Mouse (Mus musculus) neutrophil, adult 5-6 weeks (primary cell): ENCODE data around the gene Por. TPM values are rescaled to one million over a fixed set of nuclear protein-coding genes. Genes with fewer than 3 reads are reported as not detected.

Source experiments
- ATAC-seq: fragments of 151-379, 151-347 bp; 2 replicates; pipeline ENCODE4 v1.8.0; 2017; ENCODE audit warnings: mild to moderate bottlenecking, moderate TSS enrichment; ENCODE audit not compliant: insufficient number of reproducible peaks, poor library complexity, low FRiP score, severe bottlenecking; ENCODE audit errors: extremely low read depth
- total RNA-seq: library from RNA; stranded (forward); fragments of 200-1000 nt; gene quantifications from 2 replicates; pipeline ENCODE4 v1.2.3, GENCODE M21; 2017

Gene Por
- total RNA-seq, 1 experiment from 2014 or later: 124 TPM

- ATAC-seq: no peak
Measured at GRCm38 (mm10) chr5:135721076-135721475, 51.2 kb downstream of the Por start.

DNA sequence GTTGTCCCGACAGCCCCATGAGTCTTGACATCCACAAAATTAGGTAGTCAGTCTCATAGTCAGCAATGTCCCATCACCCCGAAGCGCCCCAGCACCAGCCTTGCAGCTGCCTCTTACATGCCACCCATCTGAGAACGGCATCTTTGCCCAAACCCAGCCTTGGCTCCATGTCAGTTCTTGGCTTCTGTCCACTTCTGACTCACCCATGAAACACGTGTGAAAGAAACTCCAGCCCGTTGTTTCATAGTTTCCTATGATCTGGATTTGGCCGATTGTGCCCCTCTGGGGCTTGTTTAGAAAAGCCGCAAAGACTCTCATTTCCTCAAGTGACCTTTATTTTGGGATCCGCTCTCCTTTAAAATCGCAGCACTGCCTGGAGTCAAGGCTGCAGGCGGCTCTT lies 52.3 kb downstream of the Por start:
- no peak for ATAC-seq

DNA sequence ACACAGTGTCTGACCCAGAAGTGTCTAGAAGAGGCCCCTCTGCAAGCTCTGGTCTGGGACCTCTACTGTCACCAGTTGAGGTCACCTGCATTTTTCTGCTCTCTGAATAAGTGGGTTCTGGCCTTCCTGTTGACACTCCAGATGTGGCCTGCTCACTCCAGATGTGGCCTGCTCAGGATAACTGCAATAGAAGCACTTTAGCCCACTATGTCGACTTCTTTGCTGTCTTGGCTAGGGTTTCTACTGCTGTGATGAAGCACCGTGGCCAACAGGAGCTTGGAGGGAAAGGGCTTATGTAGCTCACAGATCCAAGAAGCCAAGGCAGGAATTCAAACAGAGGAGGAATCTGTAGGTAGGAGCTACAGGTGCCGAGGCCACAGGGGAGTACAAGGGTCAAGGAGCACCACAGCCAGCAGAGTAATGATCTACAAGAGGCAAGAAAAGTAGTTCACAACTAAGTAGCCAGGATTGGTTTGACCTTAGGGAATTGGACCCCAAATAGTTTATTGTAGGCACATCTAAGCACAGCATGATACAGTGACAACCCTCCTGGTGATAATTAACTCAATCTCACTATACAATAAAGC lies 53.4 kb downstream of the Por start:
- no peak for ATAC-seq

GRCm38 (mm10) chr5:135724536-135725322 lies 54.9 kb downstream of the Por start:
- no peak for ATAC-seq

DNA sequence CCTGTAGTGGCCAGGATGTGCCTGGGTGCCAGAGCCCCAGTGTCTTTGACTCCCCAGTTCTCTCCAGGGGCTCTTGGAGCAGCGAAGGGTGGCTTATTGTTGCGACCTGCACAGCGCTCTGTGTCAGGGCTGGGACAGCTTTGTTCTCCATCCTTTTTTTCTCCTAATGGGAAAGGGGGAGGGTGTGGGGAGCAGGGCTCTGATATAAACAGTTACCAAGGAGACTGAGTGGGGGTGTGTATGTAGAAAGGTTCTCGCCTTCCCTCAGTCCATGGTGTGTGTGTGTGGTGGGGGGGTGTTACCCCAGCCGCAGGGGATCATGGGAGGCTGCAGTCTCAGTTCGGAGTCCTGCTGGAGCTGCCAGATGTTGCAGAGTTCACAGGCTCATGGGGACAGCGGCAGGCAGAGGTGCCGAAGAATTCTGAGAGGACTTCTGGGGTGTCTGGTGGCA lies 55.6 kb downstream of the Por start:
- ATAC-seq: no peak

DNA sequence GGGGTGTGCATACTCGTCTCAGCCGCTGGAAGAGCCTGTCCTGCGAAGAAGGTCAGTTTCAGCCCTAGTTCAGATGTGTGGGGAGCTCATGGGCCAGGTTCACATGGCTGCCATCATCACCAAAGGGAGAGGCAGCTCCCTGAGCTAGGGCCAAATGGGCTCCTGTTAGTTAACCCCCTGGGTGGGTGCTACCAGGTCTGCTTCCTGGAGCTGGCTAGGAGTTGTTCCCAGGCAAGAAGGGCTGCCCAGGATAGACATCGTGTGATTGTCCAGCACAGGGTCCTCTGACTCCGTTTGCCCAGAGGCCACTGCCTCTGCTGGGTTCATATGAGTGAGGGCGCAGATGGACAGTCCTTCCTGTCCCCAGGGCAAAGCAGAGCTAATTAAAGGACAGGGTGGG lies 56.2 kb downstream of the Por start:
- ATAC-seq: no peak

GRCm38 (mm10) chr5:135726641-135727346 lies 57.0 kb downstream of the Por start:
- ATAC-seq: no peak

DNA sequence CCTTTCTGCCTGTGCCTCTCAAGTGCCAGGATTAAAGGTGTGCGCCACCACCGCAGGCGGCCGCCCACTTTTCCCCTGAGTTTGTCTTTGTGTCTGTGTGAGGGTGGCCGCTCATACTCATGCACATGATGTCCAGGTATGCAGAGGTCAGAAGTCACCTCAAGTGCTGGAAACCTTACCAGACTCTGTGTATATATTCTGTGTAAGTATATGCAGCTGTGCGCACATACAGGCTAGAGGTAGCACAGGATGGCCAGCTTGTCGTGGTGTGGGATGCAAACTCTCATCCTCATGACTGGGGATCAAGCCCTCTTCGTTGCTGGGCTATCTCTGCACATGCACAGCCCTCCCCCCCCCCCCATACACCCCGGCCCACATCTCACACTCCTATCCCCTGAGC lies 58.0 kb downstream of the Por start:
- ATAC-seq: no peak

DNA sequence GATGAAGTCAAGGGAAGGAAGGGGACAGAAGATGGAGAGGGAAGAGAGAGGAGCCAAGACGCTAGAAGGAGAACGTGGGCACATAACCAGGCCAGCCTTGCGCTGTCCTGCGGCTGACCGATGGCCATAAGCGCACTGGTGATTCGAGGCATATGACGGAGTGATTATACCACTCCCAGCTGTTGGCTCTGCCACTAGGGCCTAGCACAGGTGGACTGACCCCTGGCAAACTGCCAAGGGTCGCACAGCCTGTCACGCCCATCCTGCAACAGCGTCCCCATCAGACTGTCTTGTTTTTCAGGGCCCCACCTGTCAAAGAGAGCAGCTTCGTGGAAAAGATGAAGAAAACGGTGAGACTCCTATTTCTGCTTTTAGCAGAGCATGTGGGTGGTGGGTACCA lies 58.5 kb downstream of the Por start:
- ATAC-seq: no peak

GRCm38 (mm10) chr5:135729351-135729750 lies 59.5 kb downstream of the Por start:
- no peak for ATAC-seq

DNA sequence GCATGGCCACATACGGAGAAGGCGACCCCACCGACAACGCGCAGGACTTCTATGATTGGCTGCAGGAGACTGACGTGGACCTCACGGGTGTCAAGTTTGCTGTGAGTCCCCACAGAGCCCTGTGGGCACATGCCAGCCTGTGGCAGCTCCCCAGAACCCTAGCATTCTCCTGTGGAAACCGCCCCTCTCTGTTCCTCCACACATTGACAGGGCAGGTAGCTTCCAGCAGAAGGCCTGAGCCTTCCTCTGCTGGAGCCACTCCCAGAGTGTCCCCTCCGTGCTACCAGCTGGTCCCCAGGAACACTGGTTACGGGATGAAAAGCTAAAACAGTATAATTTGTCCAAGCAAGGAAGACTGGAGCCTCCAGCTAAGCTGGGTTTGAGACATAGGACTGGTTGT lies 60.4 kb downstream of the Por start:
- ATAC-seq: no peak

DNA sequence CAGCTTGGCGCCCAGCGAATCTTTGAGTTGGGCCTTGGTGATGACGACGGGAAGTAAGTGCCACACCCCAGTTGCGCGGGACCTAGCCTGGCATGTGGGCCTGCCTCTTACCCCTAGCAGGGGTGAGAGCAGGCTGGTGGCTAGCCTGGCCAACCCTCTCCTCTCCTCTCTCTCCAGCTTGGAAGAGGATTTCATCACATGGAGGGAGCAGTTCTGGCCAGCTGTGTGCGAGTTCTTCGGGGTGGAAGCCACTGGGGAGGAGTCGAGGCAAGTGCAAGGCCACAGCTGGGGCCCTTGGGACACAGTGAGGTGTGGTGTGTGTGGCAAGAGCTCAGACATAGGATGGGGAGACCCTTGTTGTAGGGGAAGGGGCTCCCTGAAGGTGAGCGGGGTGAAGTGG lies 61.1 kb downstream of the Por start:
- no peak for ATAC-seq

DNA sequence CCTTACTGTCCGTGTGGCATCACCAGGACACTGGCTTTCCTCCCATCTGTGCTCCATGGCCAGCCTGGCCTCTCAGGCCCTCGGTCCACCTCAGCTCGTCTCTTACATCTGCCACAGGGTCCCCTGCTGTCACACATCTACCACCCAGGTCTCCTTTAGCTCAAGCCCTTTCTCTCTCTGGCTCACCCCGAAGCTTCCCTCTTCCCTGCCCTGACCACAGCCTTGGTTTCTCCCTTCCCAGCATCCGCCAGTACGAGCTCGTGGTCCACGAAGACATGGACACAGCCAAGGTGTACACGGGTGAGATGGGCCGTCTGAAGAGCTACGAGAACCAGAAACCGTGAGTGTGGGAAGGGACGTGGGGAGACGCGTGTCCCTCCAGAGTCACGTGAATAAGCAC lies 61.5 kb downstream of the Por start:
- no peak for ATAC-seq

DNA sequence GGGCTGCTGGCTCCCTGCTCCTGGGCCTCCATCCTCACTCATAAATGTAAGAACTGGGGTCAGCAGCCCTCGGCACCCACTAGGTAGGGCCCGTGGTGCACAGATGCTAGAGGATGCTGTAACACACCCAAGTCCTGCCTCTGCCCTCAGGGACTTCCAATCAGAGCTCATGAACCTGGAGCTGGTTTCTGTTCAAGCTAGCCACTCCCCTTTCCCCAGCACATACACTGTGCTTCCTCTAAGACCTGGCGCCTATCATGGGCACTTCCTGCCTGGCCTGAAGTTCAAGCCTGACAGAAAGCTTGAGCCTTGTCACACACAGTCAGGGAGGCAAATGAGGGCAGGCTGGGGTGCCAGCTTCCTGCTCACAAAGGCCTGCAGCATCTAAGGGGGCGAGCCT lies 63.2 kb downstream of the Por start:
- no peak for ATAC-seq

DNA sequence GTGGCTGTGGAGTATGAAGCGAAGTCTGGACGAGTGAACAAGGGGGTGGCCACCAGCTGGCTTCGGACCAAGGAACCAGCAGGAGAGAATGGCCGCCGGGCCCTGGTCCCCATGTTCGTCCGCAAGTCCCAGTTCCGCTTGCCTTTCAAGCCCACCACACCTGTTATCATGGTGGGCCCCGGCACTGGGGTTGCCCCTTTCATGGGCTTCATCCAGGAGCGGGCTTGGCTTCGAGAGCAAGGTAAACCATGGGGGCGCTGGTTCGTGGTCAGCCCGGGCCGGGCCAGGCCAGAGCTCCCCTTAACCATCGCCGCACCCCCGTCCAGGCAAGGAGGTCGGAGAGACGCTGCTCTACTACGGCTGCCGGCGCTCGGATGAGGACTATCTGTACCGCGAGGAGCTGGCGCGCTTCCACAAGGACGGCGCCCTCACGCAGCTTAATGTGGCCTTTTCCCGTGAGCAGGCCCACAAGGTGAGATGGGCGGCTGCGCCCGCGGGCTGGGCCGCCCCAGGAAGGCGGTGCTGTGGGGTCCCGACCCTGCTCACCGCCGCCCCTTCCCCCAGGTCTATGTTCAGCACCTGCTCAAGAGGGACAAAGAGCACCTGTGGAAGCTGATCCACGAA lies 64.3 kb downstream of the Por start:
- no peak for ATAC-seq

DNA sequence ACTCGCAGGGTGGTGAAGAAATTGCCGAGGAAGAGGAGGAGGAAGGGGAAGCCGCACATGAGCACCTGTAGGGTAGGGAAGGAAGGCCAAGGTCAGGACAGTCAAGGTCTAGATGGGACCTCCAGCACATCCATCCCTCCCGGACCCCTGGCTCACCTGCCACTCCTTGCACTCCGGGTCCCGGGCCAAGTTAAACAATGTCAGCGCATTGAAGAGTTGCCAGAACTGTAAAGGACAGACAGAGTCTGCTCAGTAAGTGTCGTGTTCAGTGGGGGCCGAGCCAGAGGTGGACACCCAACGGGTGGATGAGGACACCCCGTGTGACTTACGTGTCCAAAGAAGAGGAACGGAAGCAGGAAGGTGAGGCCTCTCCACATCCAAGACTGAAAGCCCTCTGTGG lies 65.9 kb downstream of the Por start:
- no peak for ATAC-seq

GRCm38 (mm10) chr5:135736544-135736943 lies 66.7 kb downstream of the Por start:
- ATAC-seq: no peak

- no peak for ATAC-seq
Measured at GRCm38 (mm10) chr5:135737154-135737553, 67.3 kb downstream of the Por start.

GRCm38 (mm10) chr5:135738266-135738665 lies 68.4 kb downstream of the Por start:
- ATAC-seq: no peak

DNA sequence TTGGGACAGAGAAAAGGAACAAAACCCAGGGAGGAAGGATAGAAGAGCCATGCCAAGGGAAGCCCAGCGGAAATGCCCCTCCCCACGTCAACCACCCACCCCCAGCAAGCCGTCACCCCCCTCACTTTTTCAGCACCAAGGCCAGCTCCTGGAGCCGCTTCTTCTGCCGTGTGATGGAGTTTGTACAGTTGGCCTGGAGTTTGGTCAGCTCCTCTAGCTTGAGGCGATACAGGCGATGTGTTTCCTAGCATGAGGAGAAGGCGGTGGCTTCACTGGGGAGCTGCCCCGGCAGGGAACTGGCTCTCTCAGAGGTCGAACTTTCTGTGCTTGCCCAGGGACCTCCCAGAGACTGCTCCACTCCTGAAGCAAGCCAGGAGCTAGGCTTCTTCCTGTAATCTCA lies 72.3 kb downstream of the Por start:
- no peak for ATAC-seq
